Mouse (Mus musculus): Measurements from ENCODE around the gene Mphosph9.
A peak's percentile ranks its signal among the peaks of the same experiment; 100 is the strongest.

Mphosph9 gene

DNA sequence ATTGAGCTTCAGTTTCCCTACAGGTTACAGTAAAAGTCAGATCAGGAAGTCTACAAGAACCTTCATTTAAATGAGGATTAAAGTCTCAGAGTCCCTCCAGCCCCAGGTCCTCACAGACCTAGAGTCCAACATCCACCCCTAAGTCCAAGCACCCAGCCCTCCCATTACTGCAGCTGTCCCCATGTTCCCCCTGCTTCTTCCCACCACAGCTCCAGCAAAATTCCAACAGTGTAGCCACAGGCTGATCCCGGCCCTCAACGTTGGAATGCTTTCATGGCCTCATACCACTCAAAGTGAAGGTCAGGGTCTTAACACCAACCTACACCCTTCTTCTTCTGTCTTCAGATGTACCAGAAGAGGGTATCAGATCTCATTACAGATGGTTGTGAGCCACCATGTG lies 116.1 kb downstream of the Mphosph9 start:
- DNase-seq: no peak

GRCm38 (mm10) chr5:124211234-124211633 lies 116.5 kb downstream of the Mphosph9 start:
- no peak for DNase-seq

GRCm38 (mm10) chr5:124210281-124211016 lies 117.3 kb downstream of the Mphosph9 start:
- DNase-seq: peak in 1 of 2 experiments; percentile 62

GRCm38 (mm10) chr5:124209850-124210249 lies 117.9 kb downstream of the Mphosph9 start:
- DNase-seq: no peak

DNA sequence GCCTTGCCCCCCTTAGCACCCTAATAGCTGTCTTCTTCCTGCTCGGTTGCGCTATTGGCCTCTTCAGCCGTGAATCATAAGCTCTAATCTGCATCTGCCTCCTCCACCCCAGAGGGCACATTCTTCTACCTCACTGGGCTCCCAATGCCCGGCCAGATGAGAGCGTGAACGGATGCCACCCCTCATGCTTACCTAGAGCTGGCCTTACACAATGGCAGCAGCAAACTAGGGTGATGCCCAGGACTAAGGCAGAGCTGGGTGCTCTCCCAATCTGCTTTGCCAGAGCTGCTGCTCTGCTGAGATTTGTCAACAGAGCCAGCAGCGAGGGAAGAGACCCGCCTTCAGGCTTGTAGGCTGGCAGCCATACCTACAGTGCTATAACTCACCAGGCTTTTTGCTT lies 119.7 kb downstream of the Mphosph9 start:
- DNase-seq: no peak

DNA sequence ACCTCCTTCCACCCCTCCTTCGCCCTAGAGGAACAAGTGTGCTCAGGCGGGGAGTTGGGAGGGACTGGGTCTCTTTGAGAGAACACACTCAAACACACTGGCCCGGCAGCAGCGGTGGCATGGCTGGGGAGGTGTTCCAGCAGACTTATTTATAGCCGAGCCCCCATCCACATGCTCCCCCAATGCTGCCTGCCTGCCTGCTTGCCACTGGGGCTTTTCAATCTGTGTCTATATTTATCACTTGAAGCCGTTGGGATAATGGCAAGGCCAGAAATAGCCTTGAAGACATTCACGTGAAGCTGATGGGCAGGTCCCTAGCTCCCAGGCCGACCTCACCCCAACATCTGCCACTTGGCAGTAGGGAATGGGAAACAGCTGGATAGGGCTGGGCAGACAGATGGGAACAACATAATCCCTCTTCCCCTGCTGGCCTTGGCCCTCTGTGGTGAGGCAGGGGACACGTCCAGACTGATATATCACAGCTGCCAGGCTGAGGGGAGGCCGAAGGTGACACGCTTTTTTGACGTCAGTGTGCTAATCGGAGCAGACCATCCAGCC lies 121.2 kb downstream of the Mphosph9 start:
- DNase-seq: peak; percentile 51 to 63

- no peak for DNase-seq
These were observed 121.9 kb downstream of the Mphosph9 start for GRCm38 (mm10) chr5:124205809-124206380.

GRCm38 (mm10) chr5:124205211-124205610 lies 122.6 kb downstream of the Mphosph9 start:
- no peak for DNase-seq

DNA sequence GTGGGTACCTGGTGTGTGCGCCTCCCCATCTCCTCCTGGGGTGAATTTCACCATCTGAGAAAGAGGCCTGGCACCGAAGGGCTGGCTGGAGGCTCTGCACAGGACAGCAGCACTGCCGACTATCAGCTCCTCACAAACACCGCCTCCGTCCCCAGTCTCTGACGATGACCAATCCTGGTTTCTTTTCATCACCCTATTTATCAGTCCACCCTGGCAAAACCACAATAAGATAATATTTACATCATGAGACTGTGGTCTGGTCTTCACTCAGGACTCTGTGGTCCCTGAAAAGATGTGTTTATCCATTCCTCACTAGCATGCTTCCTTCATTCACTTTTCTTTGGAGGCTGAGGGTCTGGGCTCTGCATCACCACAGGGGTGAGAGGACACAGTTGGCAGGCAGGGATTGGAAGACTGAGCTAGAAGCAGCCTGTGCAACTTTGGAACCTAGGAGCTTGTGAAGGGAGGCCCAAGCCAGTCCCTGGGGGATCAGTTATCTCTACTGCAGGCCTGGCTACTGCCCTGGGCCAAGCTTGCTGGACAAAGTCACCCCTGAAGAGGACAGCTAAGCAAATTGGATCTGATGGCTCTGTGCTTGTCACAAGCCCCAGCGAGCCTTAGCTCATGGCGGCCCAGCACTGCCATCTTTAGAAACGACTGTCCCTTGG lies 123.5 kb downstream of the Mphosph9 start:
- no peak for DNase-seq

DNA sequence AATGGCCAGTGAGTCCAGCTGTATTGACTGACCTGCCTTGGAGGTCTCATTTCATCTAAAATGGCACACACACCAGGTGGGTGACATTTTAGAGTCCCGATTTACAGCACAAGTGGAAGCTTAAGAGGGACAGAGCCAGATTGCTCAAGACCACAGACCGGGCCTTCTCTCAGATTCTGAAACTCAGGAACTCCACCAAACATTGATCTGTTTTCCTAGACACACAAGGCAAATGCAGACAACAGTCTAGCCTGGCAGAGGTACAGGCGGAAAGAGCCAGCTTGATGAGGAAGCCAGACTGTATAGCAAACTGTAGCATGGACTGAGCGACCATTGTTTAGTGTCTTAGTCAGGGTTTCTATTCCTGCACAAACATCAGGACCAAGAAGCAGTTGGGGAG lies 124.5 kb downstream of the Mphosph9 start:
- no peak for DNase-seq

DNA sequence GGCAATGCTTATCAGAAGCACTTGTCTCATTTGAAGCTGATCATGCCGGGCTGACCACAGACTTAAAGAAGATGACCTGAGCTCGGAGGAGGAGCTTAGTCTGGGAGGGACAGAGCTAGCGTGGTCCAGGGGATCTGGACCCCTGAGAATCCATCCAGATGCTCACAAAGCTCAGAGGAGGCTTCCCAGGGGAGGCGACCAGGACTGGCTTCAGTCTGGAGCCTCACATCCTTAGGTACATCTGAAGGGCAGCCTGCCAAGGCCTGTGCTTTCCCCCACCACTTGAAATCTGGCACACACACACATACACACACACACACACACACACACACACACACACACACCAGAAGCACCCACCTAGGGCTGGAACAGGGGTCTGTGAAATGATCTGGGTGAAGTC lies 125.7 kb downstream of the Mphosph9 start:
- no peak for DNase-seq

GRCm38 (mm10) chr5:124201564-124201963 lies 126.2 kb downstream of the Mphosph9 start:
- DNase-seq: no peak

All from lung, adult 18-20 months (tissue).